Mouse (Mus musculus): ENCODE data around the gene Myoz2. TPM values are rescaled to one million over a fixed set of nuclear protein-coding genes. Genes with fewer than 3 reads are reported as not detected.

Gene Myoz2
- total RNA-seq, 2 experiments from 2014 or later = 0.74 TPM; not detected in 1

- no peak for DNase-seq (ENCODE audit: low spot score in 2 of 2)
- no peak for TF ChIP-seq CTCF (conservative IDR thresholded peaks at IDR 0.05)
- no peak overlapping the region for H3K4me3 ChIP-seq
- H3K27ac ChIP-seq = peak overlapping the region; percentile 99
These were observed 48.4 kb downstream of the Myoz2 start for GRCm38 (mm10) chr3:122986386-122986785.

- no peak for TF ChIP-seq CTCF (conservative IDR thresholded peaks at IDR 0.05)
- peak overlapping the region; percentile 99 for H3K27ac ChIP-seq
- peak overlapping the region; percentile 93 for H3K4me3 ChIP-seq
- no peak for DNase-seq (ENCODE audit: low spot score in 2 of 2)
These were observed 49.5 kb downstream of the Myoz2 start for GRCm38 (mm10) chr3:122985183-122985944.

GRCm38 (mm10) chr3:122984249-122985182 is 50.3 kb downstream of the Myoz2 start, which contains the start of gene Usp53:
Usp53 (minus strand) TSS chr3:122984510.
- TF ChIP-seq CTCF (conservative IDR thresholded peaks at IDR 0.05) = no peak
- Histone ChIP-seq H3K4me3 (peak within 1 kb of the TSS; percentile 93), H3K27ac (peak within 1 kb of the TSS; percentile 99)
- DNase-seq (ENCODE audit: low spot score in 2 of 2) = peak; percentile 92 to 93

GRCm38 (mm10) chr3:122983849-122984248 is 51.0 kb downstream of the Myoz2 start:
- DNase-seq (ENCODE audit: low spot score in 2 of 2) = peak; percentile 41 to 43
- TF ChIP-seq CTCF (conservative IDR thresholded peaks at IDR 0.05) = no peak
- H3K27ac ChIP-seq = peak overlapping the region; percentile 99
- peak overlapping the region; percentile 93 for H3K4me3 ChIP-seq

GRCm38 (mm10) chr3:122975964-122976363 is 58.9 kb downstream of the Myoz2 start:
- Histone ChIP-seq H3K27ac (no peak overlapping the region), H3K4me3 (no peak overlapping the region)
- DNase-seq (ENCODE audit: low spot score in 2 of 2) = no peak
- no peak for TF ChIP-seq CTCF (conservative IDR thresholded peaks at IDR 0.05)

- no peak for DNase-seq (ENCODE audit: low spot score in 2 of 2)
- peak overlapping the region; percentile 19; the same call in 1 of the 2 replicates for H3K27ac ChIP-seq
- TF ChIP-seq CTCF (conservative IDR thresholded peaks at IDR 0.05) = no peak
These were observed 59.5 kb downstream of the Myoz2 start for GRCm38 (mm10) chr3:122975363-122975762.

GRCm38 (mm10) chr3:122974833-122975232 is 60.0 kb downstream of the Myoz2 start:
- TF ChIP-seq CTCF (conservative IDR thresholded peaks at IDR 0.05) = no peak
- H3K27ac ChIP-seq = peak overlapping the region; percentile 19; the same call in 1 of the 2 replicates
- H3K4me3 ChIP-seq = no peak overlapping the region
- no peak for DNase-seq (ENCODE audit: low spot score in 2 of 2)

More at GRCm38 (mm10) chr3:122975363-122975762, 59.5 kb downstream of the Myoz2 start:
- H3K4me3 ChIP-seq = no peak overlapping the region

GRCm38 (mm10) chr3:122972126-122972822 is 62.5 kb downstream of the Myoz2 start:
- H3K27ac ChIP-seq = no peak overlapping the region
- DNase-seq (ENCODE audit: low spot score in 2 of 2) = no peak
- H3K4me3 ChIP-seq = no peak overlapping the region
- no peak for TF ChIP-seq CTCF (conservative IDR thresholded peaks at IDR 0.05)

- TF ChIP-seq CTCF (conservative IDR thresholded peaks at IDR 0.05) = no peak
- Histone ChIP-seq H3K4me3 (no peak overlapping the region), H3K27ac (no peak overlapping the region)
- no peak for DNase-seq (ENCODE audit: low spot score in 2 of 2)
These were observed 66.4 kb downstream of the Myoz2 start for GRCm38 (mm10) chr3:122968391-122968790.

- H3K27ac ChIP-seq = no peak overlapping the region
- TF ChIP-seq CTCF (conservative IDR thresholded peaks at IDR 0.05) = no peak
These were observed 70.5 kb downstream of the Myoz2 start for GRCm38 (mm10) chr3:122964301-122964700.

More at GRCm38 (mm10) chr3:122964301-122964700, 70.5 kb downstream of the Myoz2 start:
- no peak for DNase-seq (ENCODE audit: low spot score in 2 of 2)
- H3K4me3 ChIP-seq = no peak overlapping the region

Small RNAs within 50 kb of the gene (microRNA-seq; reads per million reads assigned to microRNA genes)
- 0 reads per million in 2 experiments for gene Gm22066

Other genes starting within 250 kb of the Myoz2 start
- not detected for gene Fabp2, start 139.9 kb downstream of the Myoz2 start, total RNA-seq (2021)
- gene Gm10959, start 115.7 kb downstream of the Myoz2 start, total RNA-seq (2021) = not detected
- 10 to 100 TPM; 50.8 to 53.7 TPM for gene 1810037I17Rik, start 110.8 kb downstream of the Myoz2 start, total RNA-seq (2021)
- gene Usp53, start 50.5 kb downstream of the Myoz2 start, total RNA-seq (2021) = 10 to 100 TPM; 27.3 to 29.1 TPM
- 1 to 10 TPM; 3.4 to 3.7 TPM for gene Synpo2, start 201.1 kb upstream of the Myoz2 start, total RNA-seq (2021)
- gene Sec24d, start 232.4 kb upstream of the Myoz2 start, total RNA-seq (2021) = 10 to 100 TPM; 23.8 to 36.0 TPM

All from layer of hippocampus, adult 2 months (tissue).